Mouse (Mus musculus): ENCODE measurements around the gene Gm10999.
"Not testable (repeated sequence)": the region's sequence is repeated elsewhere in the genome, so short reads cannot be mapped to it uniquely, and the experiment has no call there.

The Gm10999 gene

GRCm38 (mm10) chr8:129131561-129131960, at the start of gene Gm10999:
TSS of gene Gm10999 (minus strand) at chr8:129131661.
- DNase-seq (ENCODE audit: low spot score), result no peak

GRCm38 (mm10) chr8:129133475-129133874, 2.0 kb upstream of the Gm10999 start:
- no peak for DNase-seq (ENCODE audit: low spot score)

- DNase-seq (ENCODE audit: low spot score), result not testable (repeated sequence)
Observed at GRCm38 (mm10) chr8:129115761-129116160, 15.7 kb downstream of the Gm10999 start.
